Mouse (Mus musculus) cerebellum, postnatal 25 days (tissue): ENCODE results near the gene Zfp239.

Experiments used
- DNase-seq, 2 experiments: peaks; one replicate each; pipeline ENCODE4 v3.0.0; 2021; ENCODE audit warnings: mixed read lengths in 2 of 2

Gene Zfp239

GRCm38 (mm10) chr6:117879408-117880115 lies 17.7 kb downstream of the Zfp239 start:
- DNase-seq, result peak; percentile 100

- no peak for DNase-seq
These were observed 18.5 kb downstream of the Zfp239 start for GRCm38 (mm10) chr6:117880394-117880838.

- peak in 1 of 2 experiments; percentile 6 for DNase-seq
These were observed 19.3 kb downstream of the Zfp239 start for GRCm38 (mm10) chr6:117881229-117881628.

- no peak for DNase-seq
These were observed 20.1 kb downstream of the Zfp239 start for GRCm38 (mm10) chr6:117881997-117882396.

GRCm38 (mm10) chr6:117885943-117886342 lies 24.0 kb downstream of the Zfp239 start:
- no peak for DNase-seq

GRCm38 (mm10) chr6:117888032-117888431 lies 26.1 kb downstream of the Zfp239 start:
- no peak for DNase-seq

GRCm38 (mm10) chr6:117888642-117889096 lies 26.8 kb downstream of the Zfp239 start:
- DNase-seq, result no peak

GRCm38 (mm10) chr6:117890257-117890656 lies 28.4 kb downstream of the Zfp239 start:
- no peak for DNase-seq

- DNase-seq, result no peak
These were observed 29.7 kb downstream of the Zfp239 start for GRCm38 (mm10) chr6:117891369-117892160.

- no peak for DNase-seq
These were observed 30.5 kb downstream of the Zfp239 start for GRCm38 (mm10) chr6:117892386-117892785.

GRCm38 (mm10) chr6:117893435-117893834 lies 31.5 kb downstream of the Zfp239 start:
- no peak for DNase-seq

GRCm38 (mm10) chr6:117897800-117898199 lies 35.9 kb downstream of the Zfp239 start:
- no peak for DNase-seq

- no peak for DNase-seq
These were observed 38.5 kb downstream of the Zfp239 start, which contains the start of gene Hnrnpf for GRCm38 (mm10) chr6:117900126-117901080. Hnrnpf (plus strand) TSS chr6:117900324.

- DNase-seq, result no peak
These were observed 39.9 kb downstream of the Zfp239 start for GRCm38 (mm10) chr6:117901510-117902402.

GRCm38 (mm10) chr6:117902556-117902955 lies 40.7 kb downstream of the Zfp239 start:
- no peak for DNase-seq

GRCm38 (mm10) chr6:117903836-117904235 lies 41.9 kb downstream of the Zfp239 start:
- DNase-seq, result no peak

- no peak for DNase-seq
These were observed 43.5 kb downstream of the Zfp239 start for GRCm38 (mm10) chr6:117905260-117905930.

GRCm38 (mm10) chr6:117906015-117906531 lies 44.2 kb downstream of the Zfp239 start:
- peak in 1 of 2 experiments; percentile 60 for DNase-seq

- DNase-seq, result peak; percentile 96 to 98
These were observed 44.8 kb downstream of the Zfp239 start for GRCm38 (mm10) chr6:117906590-117907271.
